Mouse (Mus musculus) ovary, adult 10 weeks (tissue): ENCODE measurements around the gene Kcns1. TPM values are rescaled to one million over a fixed set of nuclear protein-coding genes. Genes with fewer than 3 reads are reported as not detected.

Experiments
- polyA plus RNA-seq: library from polyadenylated mRNA; stranded (reverse); fragments of 350-450 nt; fragmentation: Illumina TruSeq; extraction: RNeasy Lipid Tissue Mini Kit (QIAGEN cat#74804); gene quantifications from one replicate; pipeline ENCODE4 v1.2.3, GENCODE M21; 2014

Gene Kcns1
- polyA plus RNA-seq, result not detected

GRCm38 (mm10) chr2:164170902-164171301 is at the start of gene Kcns1:
Gene Kcns1 (minus strand): TSS chr2:164171113.

DNA sequence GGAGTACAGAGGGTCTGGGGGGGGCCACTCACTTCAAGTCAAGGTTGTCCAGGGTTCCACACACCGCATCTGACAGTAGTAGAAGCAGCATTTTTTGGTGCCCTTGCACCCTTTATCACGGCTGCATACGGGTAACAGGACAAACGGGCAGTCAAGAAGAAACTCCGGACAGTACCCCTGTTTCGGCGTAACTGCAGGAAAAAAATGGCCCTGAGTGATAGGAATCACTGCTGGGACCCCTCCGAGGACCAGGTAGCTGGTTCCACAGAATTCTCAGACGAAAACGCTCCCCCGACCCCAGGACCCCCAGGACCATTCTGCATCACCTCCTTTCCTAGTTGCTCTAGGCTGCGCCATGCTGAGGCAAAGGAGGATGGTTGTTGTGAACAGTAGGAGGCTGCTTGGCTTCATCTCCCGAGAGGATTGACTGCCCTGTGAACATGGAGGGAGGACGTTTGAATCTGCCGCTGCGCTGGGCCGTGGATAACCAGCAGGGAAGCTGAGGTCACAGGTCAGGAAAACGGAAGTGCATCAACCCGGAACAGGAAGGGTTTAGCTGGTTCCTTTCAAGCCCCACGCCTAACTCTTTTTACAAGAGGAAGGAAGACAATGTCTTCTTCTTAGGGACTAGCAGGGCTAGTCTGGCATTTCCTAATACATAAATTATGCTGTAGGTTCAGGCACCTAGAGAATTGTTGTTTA is 28.9 kb upstream of the Kcns1 start, which contains the start of gene Wfdc15a:
Wfdc15a (minus strand) TSS at position 505 of the 702 bp plus-strand sequence.

DNA sequence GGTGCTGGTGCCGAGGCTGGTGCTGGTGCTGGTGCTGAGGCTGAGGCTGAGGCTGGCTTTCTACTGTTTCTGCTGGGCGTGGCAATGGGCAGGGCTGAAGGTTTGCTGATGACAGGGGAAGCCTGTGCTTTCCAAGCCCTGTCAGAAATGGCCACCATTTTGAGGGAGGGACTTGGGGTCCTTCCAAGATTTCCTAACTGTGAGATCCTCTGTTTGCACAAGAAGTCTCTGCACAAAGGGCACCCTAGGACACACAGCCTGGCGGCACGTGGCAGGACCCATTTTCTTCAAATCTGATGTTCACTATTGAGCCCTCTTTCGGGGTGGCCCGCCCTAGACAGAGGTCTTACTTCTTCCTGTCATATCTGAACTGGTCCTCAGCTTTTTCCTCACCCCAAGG is 19.7 kb upstream of the Kcns1 start, which contains the start of gene Wfdc12:
Wfdc12 (minus strand) TSS at position 33 of the 400 bp plus-strand sequence.

DNA sequence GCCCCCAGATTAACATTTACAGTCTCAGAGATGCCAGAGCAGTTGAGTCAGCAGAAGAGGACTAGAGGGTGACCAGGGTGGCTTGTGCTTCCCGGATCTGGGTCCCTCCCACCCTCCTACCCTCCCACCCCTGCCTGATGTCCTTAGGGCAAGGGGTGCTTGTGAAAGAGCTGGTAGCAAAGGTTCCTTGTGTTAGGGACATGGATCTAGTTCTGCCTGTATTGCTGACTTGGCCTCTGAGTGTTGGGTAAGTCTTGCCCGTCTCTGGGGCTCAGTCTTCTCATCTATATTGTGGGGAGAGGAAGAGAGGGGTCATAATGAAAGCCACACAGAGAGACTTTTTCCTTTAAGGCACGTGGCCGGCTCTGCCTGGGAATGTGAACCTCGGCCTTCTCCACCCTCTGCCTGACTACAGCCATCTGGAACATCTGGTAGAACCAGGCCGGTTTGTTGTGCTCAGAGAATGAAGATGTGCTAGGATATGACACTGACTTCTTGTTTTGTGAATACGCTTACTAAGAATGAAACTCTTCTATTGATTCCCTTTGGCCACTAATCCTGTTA is 11.9 kb upstream of the Kcns1 start, which contains the start of gene Wfdc5:
Wfdc5 (minus strand) TSS at position 51 of the 564 bp plus-strand sequence.

Other genes starting within 250 kb of the Kcns1 start
- 304 TPM for gene Ywhab, start 176.2 kb downstream of the Kcns1 start, polyA plus RNA-seq
- gene Pabpc1l, start 145.7 kb downstream of the Kcns1 start, polyA plus RNA-seq, result 1.0 TPM
- gene Stk4, start 100.8 kb downstream of the Kcns1 start, polyA plus RNA-seq, result 104 TPM
- 10.4 TPM for gene Tomm34, start 99.9 kb downstream of the Kcns1 start, polyA plus RNA-seq
- not detected for gene Wfdc5, start 11.6 kb upstream of the Kcns1 start, polyA plus RNA-seq
- gene Wfdc12, start 19.5 kb upstream of the Kcns1 start, polyA plus RNA-seq, result not detected
- not detected for gene Wfdc15a, start 29.0 kb upstream of the Kcns1 start, polyA plus RNA-seq
- 1.3 TPM for gene Wfdc15b, start 50.5 kb upstream of the Kcns1 start, polyA plus RNA-seq
- gene Svs2, start 67.4 kb upstream of the Kcns1 start, polyA plus RNA-seq, result not detected
- not detected for gene Svs3b, start 85.5 kb upstream of the Kcns1 start, polyA plus RNA-seq
- not detected for gene Svs4, start 107.3 kb upstream of the Kcns1 start, polyA plus RNA-seq
- not detected for gene Svs3a, start 118.2 kb upstream of the Kcns1 start, polyA plus RNA-seq
- gene Svs6, start 145.6 kb upstream of the Kcns1 start, polyA plus RNA-seq, result not detected
- gene Svs5, start 161.6 kb upstream of the Kcns1 start, polyA plus RNA-seq, result 0.91 TPM
- not detected for gene Slpi, start 218.0 kb upstream of the Kcns1 start, polyA plus RNA-seq
- not detected for gene Rbpjl, start 232.0 kb upstream of the Kcns1 start, polyA plus RNA-seq
- not detected for gene Matn4, start 234.0 kb upstream of the Kcns1 start, polyA plus RNA-seq